ENCODE assay signal across 16 mouse cellular contexts in genomic region chr7:115380989-115381610, GRCm38 (mm10).
DNase-seq lines count a peak whose midpoint lies in the region; ATAC-seq lines count a peak whose summit lies in the region.
"Had no signal": no experiment of that assay in that cellular context is flagged by ENCODE, and none has a peak within 500 bp of the region (broad histone marks: within the 10 kb centered on the region; RNA-seq: fewer than 3 reads in every experiment).

No protein-coding gene starts in this region.

- DNase-seq in heart, adult 11 months, result peak; percentile 68
- no peak for DNase-seq in heart, adult 9 months (ENCODE audit: low spot score in 2 of 2)
- DNase-seq in neural tube, embryonic 10.5 days (ENCODE audit: extremely low spot score, low spot score), result no peak
- DNase-seq in natural killer cell, adult 2 months (ENCODE audit: low spot score in 2 of 2), result no peak
- DNase-seq in cerebellum, adult 9-11 months, result no peak
- no peak for DNase-seq in lung, adult 18-20 months
- DNase-seq: adrenal gland, adult 8-10 months; cerebellum, adult 18-20 months; gastrocnemius, postnatal 10 days; kidney, postnatal 25 days; liver, postnatal 0 days; spleen, adult 18-20 months had no signal

- H3K4me1 ChIP-seq in neural tube, embryonic 13.5 days (replicated peaks), result peaks cover 25% of the 10 kb centered on the region
- H3K4me1 ChIP-seq in hindbrain, embryonic 13.5 days (replicated peaks), result peaks cover 15% of the 10 kb centered on the region
- H3K4me1 ChIP-seq: megakaryocyte, embryonic 14.5 days had no signal

- H3K4me2 ChIP-seq in neural tube, embryonic 13.5 days, result no peak overlapping the region
- no peak overlapping the region for H3K4me2 ChIP-seq in hindbrain, embryonic 13.5 days

- H3K9me3 ChIP-seq in neural tube, embryonic 13.5 days, result no peaks in the 10 kb centered on the region
- H3K9me3 ChIP-seq in hindbrain, embryonic 13.5 days, result no peaks in the 10 kb centered on the region
- H3K9me3 ChIP-seq: megakaryocyte, embryonic 14.5 days had no signal

- no peak overlapping the region for H3K27ac ChIP-seq in neural tube, embryonic 13.5 days (replicated peaks)
- peak overlapping the region; percentile 24; the same call in 1 of the 2 replicates for H3K27ac ChIP-seq in hindbrain, embryonic 13.5 days

- ATAC-seq in neural tube, embryonic 13.5 days (ENCODE audit: low read depth), result peak; percentile 59; the same call in 1 of the 2 replicates
- ATAC-seq in hindbrain, embryonic 13.5 days (ENCODE audit: low FRiP score), result no peak
- ATAC-seq: inflammation-experienced regulatory T-cells, adult 6 months; liver, postnatal 0 days had no signal

- H3K4me3 ChIP-seq in neural tube, embryonic 13.5 days, result no peak overlapping the region
- H3K4me3 ChIP-seq in hindbrain, embryonic 13.5 days, result no peak overlapping the region
- H3K4me3 ChIP-seq: megakaryocyte, embryonic 14.5 days had no signal

- H3K36me3 ChIP-seq in neural tube, embryonic 13.5 days, result no peaks in the 10 kb centered on the region
- no peaks in the 10 kb centered on the region for H3K36me3 ChIP-seq in hindbrain, embryonic 13.5 days

- no peaks in the 10 kb centered on the region for H3K27me3 ChIP-seq in neural tube, embryonic 13.5 days
- H3K27me3 ChIP-seq in hindbrain, embryonic 13.5 days, result no peaks in the 10 kb centered on the region
- H3K27me3 ChIP-seq: megakaryocyte, embryonic 14.5 days had no signal

- WGBS in neural tube, embryonic 13.5 days, result 42% methylated on average over 8 of the region's 8 CpGs
- WGBS in hindbrain, embryonic 13.5 days, result 30% methylated on average over 8 of the region's 8 CpGs

- H3K9ac ChIP-seq in neural tube, embryonic 13.5 days, result no peak overlapping the region
- no peak overlapping the region for H3K9ac ChIP-seq in hindbrain, embryonic 13.5 days
- H3K9ac ChIP-seq: liver, postnatal 0 days had no signal
